Mouse (Mus musculus) CH12.LX (cell line): ENCODE data around the gene Foxp1. TPM values are rescaled to one million over a fixed set of nuclear protein-coding genes. Genes with fewer than 3 reads are reported as not detected.

Experiments used
- DNase-seq: peaks from one replicate; pipeline ENCODE4 v3.0.0-alpha.2; 2013; ENCODE audit errors: extremely low read depth
- H3K27ac ChIP-seq: 2 replicates; pipeline ENCODE4 v1.5.1; 2012; ENCODE audit warnings: low read depth, mild to moderate bottlenecking, control low read depth, moderate library complexity; ENCODE audit not compliant: insufficient read depth
- H3K27me3 ChIP-seq: replicated peaks from 2 replicates; pipeline ENCODE3; 2012; ENCODE audit warnings: inconsistent platforms
- H3K36me3 ChIP-seq, 2 experiments: replicated peaks in 1 of 2; 2 replicates each; pipeline versions ENCODE3 to v1.6.1; 2012; ENCODE audit warnings: inconsistent platforms in 1 of 2, low read length in 1 of 2, mild to moderate bottlenecking in 1 of 2, mixed read lengths in 1 of 2, moderate library complexity in 1 of 2; ENCODE audit not compliant: control insufficient read depth in 1 of 2, insufficient read depth in 1 of 2
- H3K4me1 ChIP-seq, 2 experiments: 2 replicates each; pipeline ENCODE4 v1.6.1; 2012; ENCODE audit warnings: inconsistent platforms in 1 of 2, moderate library complexity in 1 of 2; ENCODE audit not compliant: insufficient read depth in 2 of 2, control insufficient read depth in 1 of 2
- H3K4me2 ChIP-seq: 2 replicates; pipeline ENCODE4 v1.6.1; 2012; ENCODE audit warnings: low read depth, mild to moderate bottlenecking, control low read depth; ENCODE audit not compliant: poor library complexity, insufficient read depth, severe bottlenecking
- H3K4me3 ChIP-seq, 3 experiments: fragments of 150-350 bp in 1 of 3; sonication (generic) in 1 of 3; replicated peaks in 1 of 3; 2 replicates each; pipeline versions ENCODE3 to v1.5.1; 2011 to 2012; ENCODE audit warnings: low read depth in 2 of 3, low read length in 2 of 3, mild to moderate bottlenecking in 2 of 3, moderate library complexity in 2 of 3, control low read depth in 1 of 3, improper control_type of control experiment in 1 of 3, inconsistent platforms in 1 of 3, mixed read lengths in 1 of 3; ENCODE audit not compliant: poor library complexity in 1 of 3
- H3K79me2 ChIP-seq: replicated peaks from 2 replicates; pipeline ENCODE4 v1.6.1; 2012; ENCODE audit warnings: mild to moderate bottlenecking, moderate library complexity; ENCODE audit not compliant: control insufficient read depth, poor library complexity, insufficient read depth, severe bottlenecking; ENCODE audit errors: extremely low read depth
- H3K9ac ChIP-seq: 2 replicates; pipeline ENCODE4 v1.6.1; 2012; ENCODE audit warnings: low read depth, mild to moderate bottlenecking, control low read depth, moderate library complexity; ENCODE audit not compliant: insufficient read depth
- H3K9me3 ChIP-seq: replicated peaks from 2 replicates; pipeline ENCODE3; 2012; ENCODE audit warnings: low read length, inconsistent platforms, mixed read lengths
- BHLHE40 ChIP-seq: IDR thresholded peaks from 2 replicates; pipeline ENCODE4 v1.6.1; 2011; ENCODE audit warnings: mild to moderate bottlenecking, low read depth, low read length, improper control_type of control experiment
- CHD1 ChIP-seq: IDR thresholded peaks from 2 replicates; pipeline ENCODE4 v1.6.1; 2012; ENCODE audit warnings: low read depth, low read length, improper control_type of control experiment, inconsistent platforms
- CHD2 ChIP-seq: IDR thresholded peaks from 2 replicates; pipeline ENCODE4 v1.6.1; 2011; ENCODE audit warnings: low read length, improper control_type of control experiment
- CTCF ChIP-seq, 2 experiments: IDR thresholded peaks in 1 of 2; conservative IDR thresholded peaks in 1 of 2; 2 replicates each; pipeline ENCODE4 v1.5.1; 2011 to 2012; ENCODE audit warnings: low read depth in 2 of 2, low read length in 2 of 2, improper control_type of control experiment in 1 of 2, inconsistent platforms in 1 of 2, mild to moderate bottlenecking in 1 of 2, moderate library complexity in 1 of 2
- E2F4 ChIP-seq: IDR thresholded peaks from 2 replicates; pipeline ENCODE4 v1.6.1; 2011; ENCODE audit warnings: low read depth, low read length, improper control_type of control experiment; ENCODE audit not compliant: insufficient replicate concordance
- EP300 ChIP-seq: IDR thresholded peaks from 2 replicates; pipeline ENCODE4 v1.6.1; 2011; ENCODE audit warnings: low read length, improper control_type of control experiment
- ETS1 ChIP-seq: conservative IDR thresholded peaks from 2 replicates; pipeline ENCODE4 v1.6.1; 2012; ENCODE audit warnings: low read depth, mild to moderate bottlenecking, inconsistent platforms, low read length, improper control_type of control experiment, moderate library complexity
- HCFC1 ChIP-seq: IDR thresholded peaks from 2 replicates; pipeline ENCODE4 v1.6.1; 2012; ENCODE audit warnings: low read depth, mild to moderate bottlenecking, inconsistent platforms, low read length, improper control_type of control experiment
- IRF4 ChIP-seq: IDR thresholded peaks from 2 replicates; pipeline ENCODE4 v1.6.1; 2014; ENCODE audit warnings: low read depth, mild to moderate bottlenecking, inconsistent platforms, low read length, improper control_type of control experiment
- JUND ChIP-seq: conservative IDR thresholded peaks from 2 replicates; pipeline ENCODE4 v1.6.1; 2011; ENCODE audit warnings: low read depth, low read length, improper control_type of control experiment
- KAT2A ChIP-seq: IDR thresholded peaks from 2 replicates; pipeline ENCODE4 v1.6.1; 2012; ENCODE audit warnings: low read length, improper control_type of control experiment, inconsistent platforms; ENCODE audit not compliant: insufficient replicate concordance
- MAFK ChIP-seq: IDR thresholded peaks from 2 replicates; pipeline ENCODE4 v1.6.1; 2011; ENCODE audit warnings: low read length, improper control_type of control experiment; ENCODE audit not compliant: insufficient replicate concordance
- MAX ChIP-seq: IDR thresholded peaks from 2 replicates; pipeline ENCODE4 v1.6.1; 2011; ENCODE audit warnings: low read length, improper control_type of control experiment
- MAZ ChIP-seq: IDR thresholded peaks from 2 replicates; pipeline ENCODE4 v1.6.1; 2012; ENCODE audit warnings: low read depth, mild to moderate bottlenecking, inconsistent platforms, low read length, improper control_type of control experiment, moderate library complexity
- MEF2A ChIP-seq: IDR thresholded peaks from 2 replicates; pipeline ENCODE4 v1.6.1; 2014; ENCODE audit warnings: low read depth, mild to moderate bottlenecking, inconsistent platforms, low read length, improper control_type of control experiment, borderline replicate concordance
- MXI1 ChIP-seq: IDR thresholded peaks from 2 replicates; pipeline ENCODE4 v1.6.1; 2011; ENCODE audit warnings: mild to moderate bottlenecking, low read depth, low read length, improper control_type of control experiment
- MYC ChIP-seq: IDR thresholded peaks from 2 replicates; pipeline ENCODE4 v1.6.1; 2011; ENCODE audit warnings: low read depth, mild to moderate bottlenecking, improper control_type of control experiment, low read length
- NELFE ChIP-seq: IDR thresholded peaks from 2 replicates; pipeline ENCODE4 v1.6.1; 2011; ENCODE audit warnings: low read depth, low read length, improper control_type of control experiment
- NRF1 ChIP-seq: IDR thresholded peaks from 2 replicates; pipeline ENCODE4 v1.6.1; 2014; ENCODE audit warnings: low read depth, mild to moderate bottlenecking, inconsistent platforms, low read length, improper control_type of control experiment, moderate library complexity
- POLR2A ChIP-seq: IDR thresholded peaks from 2 replicates; pipeline ENCODE4 v1.6.1; 2011; ENCODE audit warnings: low read depth, mild to moderate bottlenecking, improper control_type of control experiment, low read length
- POLR2AphosphoS2 ChIP-seq: IDR thresholded peaks from 2 replicates; pipeline ENCODE4 v1.6.1; 2011; ENCODE audit warnings: low read depth, low read length, improper control_type of control experiment
- RAD21 ChIP-seq: IDR thresholded peaks from 2 replicates; pipeline ENCODE4 v1.6.1; 2011; ENCODE audit warnings: low read depth, mild to moderate bottlenecking, low read length, improper control_type of control experiment, moderate library complexity
- RCOR1 ChIP-seq: conservative IDR thresholded peaks from 2 replicates; pipeline ENCODE4 v1.6.1; 2012; ENCODE audit warnings: low read depth, mild to moderate bottlenecking, inconsistent platforms, low read length, improper control_type of control experiment
- SIN3A ChIP-seq: IDR thresholded peaks from 2 replicates; pipeline ENCODE4 v1.6.1; 2012; ENCODE audit warnings: low read length, improper control_type of control experiment, inconsistent platforms
- SMC3 ChIP-seq: IDR thresholded peaks from 2 replicates; pipeline ENCODE4 v1.6.1; 2011; ENCODE audit warnings: low read depth, low read length, improper control_type of control experiment
- TBP ChIP-seq: conservative IDR thresholded peaks from 2 replicates; pipeline ENCODE4 v1.6.1; 2011; ENCODE audit warnings: low read depth, low read length, improper control_type of control experiment
- TCF12 ChIP-seq: IDR thresholded peaks from 2 replicates; pipeline ENCODE4 v1.6.1; 2014; ENCODE audit warnings: low read depth, mild to moderate bottlenecking, inconsistent platforms, low read length, improper control_type of control experiment
- UBTF ChIP-seq: IDR thresholded peaks from 2 replicates; pipeline ENCODE4 v1.6.1; 2012; ENCODE audit warnings: low read depth, mild to moderate bottlenecking, inconsistent platforms, low read length, improper control_type of control experiment, moderate library complexity
- USF1 ChIP-seq: IDR thresholded peaks from 2 replicates; pipeline ENCODE4 v1.6.1; 2014; ENCODE audit warnings: low read depth, mild to moderate bottlenecking, inconsistent platforms, low read length, improper control_type of control experiment
- USF2 ChIP-seq: conservative IDR thresholded peaks from 2 replicates; pipeline ENCODE4 v1.6.1; 2011; ENCODE audit warnings: low read depth, low read length, improper control_type of control experiment
- ZKSCAN1 ChIP-seq: IDR thresholded peaks from 2 replicates; pipeline ENCODE4 v1.6.1; 2012; ENCODE audit warnings: low read depth, inconsistent platforms, low read length, improper control_type of control experiment, borderline replicate concordance
- ZMIZ1 ChIP-seq: IDR thresholded peaks from 2 replicates; pipeline ENCODE4 v1.6.1; 2012; ENCODE audit warnings: low read depth, mild to moderate bottlenecking, inconsistent platforms, low read length, improper control_type of control experiment
- dilution Hi-C: fragments of 300-500 bp; cut with MboI; formaldehyde crosslinking; loops from 2 replicates; pipeline ENCODE4 v1.14.3; 2020; ENCODE audit warnings: low sequenced_read_pairs; ENCODE audit not compliant: extremely low pct_unique_long_range_greater_than_20kb, extremely low pct_ligation_motif_present
- in situ Hi-C: fragments of 300-500 bp; cut with MboI; formaldehyde crosslinking; loops from 3 replicates; pipeline ENCODE4 v1.14.3; 2019; ENCODE audit warnings: low sequenced_read_pairs, low pct_ligation_motif_present, low pct_unique_long_range_greater_than_20kb, mixed read lengths
- polyA plus RNA-seq: library from polyadenylated mRNA; unstranded; fragments of >175 nt; gene quantifications from 2 replicates; pipeline ENCODE4 v1.2.1, GENCODE M21; 2012; ENCODE audit warnings: low read depth; ENCODE audit not compliant: insufficient read length
- total RNA-seq, 2 experiments: library from RNA; depleted of rRNA; stranded (reverse); fragments of 300-350 nt in 1 of 2; fragments of >200 nt in 1 of 2; gene quantifications; 2 replicates each; pipeline ENCODE4 v1.2.3; 2012 to 2014

The Foxp1 gene
- total and polyA plus RNA-seq, 3 experiments: 66.5 to 105 (median 87.4) TPM

GRCm38 (mm10) chr6:99053998-99054397 is 468.5 kb downstream of the Foxp1 start (continued):
- TF ChIP-seq RCOR1: peak; percentile 68; the same call in 1 of the 2 replicates
- no peak for TF ChIP-seq USF2
- TF ChIP-seq IRF4: peak; percentile 82
- peak; percentile 82; the same call in 1 of the 2 replicates for TF ChIP-seq MEF2A
- TF ChIP-seq TCF12: peak; percentile 97
- TF ChIP-seq MAX: no peak
- no peak for TF ChIP-seq MAFK
- peak; percentile 90 for TF ChIP-seq EP300
- no peak for TF ChIP-seq ZKSCAN1
- no peak for TF ChIP-seq SMC3
- peak; percentile 4; the same call in 1 of the 2 replicates for TF ChIP-seq CHD1
- TF ChIP-seq TBP: peak; percentile 82; the same call in 1 of the 2 replicates
- TF ChIP-seq MXI1: peak; percentile 50; the same call in 1 of the 2 replicates

DNA sequence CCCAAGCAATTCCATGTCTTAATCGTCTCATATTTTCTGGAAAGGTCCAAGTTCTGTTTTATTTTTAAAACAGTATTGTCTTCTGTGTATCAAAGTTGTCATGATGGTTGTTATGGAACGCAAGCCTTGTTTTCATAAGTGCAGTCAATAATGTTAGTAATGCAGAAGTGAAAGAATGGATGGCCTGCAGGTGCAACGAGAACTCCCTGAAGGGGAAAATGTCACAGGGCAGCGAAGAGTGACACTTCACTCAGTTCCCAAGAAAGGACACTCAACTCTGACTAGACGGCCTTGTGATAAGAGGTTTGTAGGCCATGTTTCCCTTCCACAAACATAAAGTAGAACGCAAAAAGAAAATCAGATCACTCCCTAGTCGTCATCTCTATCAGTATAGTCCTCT is 469.4 kb downstream of the Foxp1 start:
- H3K4me1 ChIP-seq: peaks cover 55 to 89% of the 10 kb centered on the region in 2 experiments
- peak overlapping the region; percentile 100 for H3K27ac ChIP-seq
- TF ChIP-seq TBP: 0 out of 2 replicates have a peak, but pooled peaks have one; percentile 29
- no peak for TF ChIP-seq E2F4
- 0 out of 2 replicates have a peak, but pooled peaks have one; percentile 31 for TF ChIP-seq POLR2AphosphoS2
- no peak for TF ChIP-seq ZKSCAN1
- TF ChIP-seq ETS1: peak; percentile 84
- TF ChIP-seq MYC: no peak
- TF ChIP-seq KAT2A: no peak
- TF ChIP-seq SIN3A: no peak
- no peak for TF ChIP-seq USF1
- TF ChIP-seq NRF1: no peak
- no peak for TF ChIP-seq CHD1
- peak; percentile 96 for TF ChIP-seq IRF4
- no peak for TF ChIP-seq RCOR1
- no peak; the same call in 1 of the 2 replicates for TF ChIP-seq JUND
- TF ChIP-seq EP300: peak; percentile 95
- TF ChIP-seq ZMIZ1: no peak
- TF ChIP-seq USF2: no peak
- TF ChIP-seq TCF12: peak; percentile 97
- no peak for TF ChIP-seq MAFK
- TF ChIP-seq MEF2A: peak; percentile 78
- peak; percentile 7 for TF ChIP-seq RAD21
- TF ChIP-seq UBTF: no peak
- no peak for TF ChIP-seq MXI1
- no peak for TF ChIP-seq SMC3
- no peak for TF ChIP-seq CHD2
- no peak for TF ChIP-seq CTCF (conservative IDR thresholded peaks at IDR 0.05 in 1 of 2, IDR thresholded peaks at IDR 0.05 in 1 of 2; ENCODE audit: low read depth in 2 of 2, low read length in 2 of 2)
- peak; percentile 87 for TF ChIP-seq BHLHE40
- no peak for TF ChIP-seq HCFC1
- TF ChIP-seq NELFE: no peak
- TF ChIP-seq MAZ: no peak
- TF ChIP-seq POLR2A: peak; percentile 37; the same call in 1 of the 2 replicates
- TF ChIP-seq, all 38 proteins: peak for 10
- Histone ChIP-seq H3K27me3 (no peaks in the 10 kb centered on the region), H3K79me2 (peaks cover 62% of the 10 kb centered on the region), H3K4me3 (peak overlapping the region in 1 of 3 experiments; percentile 28), H3K9me3 (peaks cover 3% of the 10 kb centered on the region), H3K9ac (peak overlapping the region; percentile 66), H3K36me3 (peaks cover 24 to 35% of the 10 kb centered on the region in 2 experiments), H3K4me2 (peak overlapping the region; percentile 67)
- peak; percentile 91 for DNase-seq
- dilution Hi-C loops (no loop called here), in situ Hi-C loops (loop anchor here (10.0 kb wide), 2 partner anchors 132 to 402 kb away; no protein-coding TSS in a partner anchor)
